Mouse (Mus musculus): ENCODE measurements around the gene Plcxd2. TPM values are rescaled to one million over a fixed set of nuclear protein-coding genes. Genes with fewer than 3 reads are reported as not detected.

Gene Plcxd2
- total RNA-seq (2021), result 1.2 and 3.5 TPM in 2 replicates
- long read RNA-seq, experiment 1, result 0 reads
- long read RNA-seq, experiment 2, result 0 reads

DNA sequence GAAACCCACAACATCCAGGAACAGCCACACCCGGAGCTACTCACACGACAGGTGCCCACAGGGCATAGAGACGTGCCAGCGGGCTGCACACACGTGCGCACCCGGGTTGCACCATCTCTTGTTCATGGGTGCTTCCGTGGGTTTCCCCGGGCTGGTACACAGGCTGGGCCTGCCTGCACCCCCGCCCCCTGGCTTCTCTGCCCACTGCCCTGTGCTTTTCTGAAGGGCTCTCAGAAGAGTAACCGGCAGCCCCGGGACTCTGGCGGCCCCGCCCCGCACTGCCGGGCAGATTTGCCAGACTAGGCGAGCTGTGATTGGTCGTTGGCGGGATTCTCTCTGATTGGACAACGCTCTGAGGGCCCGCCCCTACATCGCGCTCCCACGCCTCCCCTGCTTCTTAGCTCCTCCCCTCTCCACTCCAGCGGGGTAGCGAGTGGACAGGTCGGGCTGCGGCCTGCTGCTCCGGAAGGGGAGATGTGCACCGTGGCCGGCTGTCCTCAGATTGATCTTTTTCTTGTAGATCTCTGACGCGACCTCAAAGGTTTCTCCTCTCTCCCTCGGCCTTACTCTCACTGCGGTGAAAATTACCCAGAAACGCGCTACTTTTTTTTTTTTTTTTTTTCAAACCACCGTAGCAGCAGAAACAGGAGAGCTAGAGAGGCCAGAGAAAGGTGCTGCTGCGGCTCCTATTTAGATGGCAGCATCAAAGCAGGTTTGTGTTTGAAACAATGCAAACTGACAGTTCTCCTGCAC is at the start of gene Plcxd2:
Plcxd2 (minus strand) TSS at position 66 of the 753 bp plus-strand sequence.
- peak; percentile 97 for DNase-seq

GRCm38 (mm10) chr16:46046906-46047305 is 36.9 kb upstream of the Plcxd2 start:
- no peak for DNase-seq

DNA sequence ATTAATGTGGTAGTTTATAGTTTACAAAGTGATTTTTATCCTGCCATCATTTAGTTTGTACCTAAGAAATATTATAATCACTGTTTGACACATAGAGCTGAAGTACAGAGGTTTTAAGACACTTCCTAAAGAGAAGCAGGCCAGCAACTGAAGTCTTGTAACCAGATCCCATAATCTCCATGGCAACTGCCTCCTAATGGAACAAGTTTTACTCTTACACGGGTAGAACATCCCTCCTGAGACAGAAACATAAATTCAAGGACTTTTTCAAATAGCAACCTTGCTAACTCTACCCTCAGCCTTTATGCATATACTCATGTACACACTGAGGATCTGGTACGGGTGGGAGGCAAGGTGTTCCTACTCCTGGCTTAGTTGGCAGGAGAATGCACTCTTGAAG is 26.2 kb upstream of the Plcxd2 start:
- DNase-seq, result no peak

- DNase-seq, result no peak
Observed at GRCm38 (mm10) chr16:46033896-46034295, 23.9 kb upstream of the Plcxd2 start.

DNA sequence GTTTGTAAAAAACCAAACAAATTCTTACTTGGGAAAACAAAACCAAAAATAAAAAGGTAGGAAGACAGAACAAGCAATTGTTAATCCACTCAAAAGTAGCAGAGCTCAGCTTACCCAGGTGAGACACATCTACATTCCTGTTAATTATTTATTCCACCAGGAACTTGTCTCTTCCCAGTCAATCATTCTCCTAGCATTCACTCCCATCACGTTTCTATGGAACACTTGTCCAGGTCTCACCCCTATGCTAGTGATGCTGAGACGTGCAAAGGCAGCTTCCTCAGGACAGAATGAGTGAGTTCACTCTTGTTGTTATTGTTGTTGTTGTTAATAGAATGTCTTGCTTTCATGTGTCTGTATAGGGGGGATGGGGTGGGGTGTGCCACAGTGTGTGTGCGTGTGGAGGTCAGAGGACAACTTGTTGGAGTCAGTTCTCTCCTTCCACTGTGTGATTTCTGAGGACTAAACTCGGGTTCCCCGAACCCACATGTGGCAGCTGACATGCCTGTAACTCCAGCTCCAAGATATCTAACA is 13.0 kb upstream of the Plcxd2 start:
- DNase-seq, result no peak

GRCm38 (mm10) chr16:46022189-46022928 is 12.3 kb upstream of the Plcxd2 start:
- DNase-seq, result peak; percentile 59

GRCm38 (mm10) chr16:46021302-46021701 is 11.3 kb upstream of the Plcxd2 start:
- no peak for DNase-seq

DNA sequence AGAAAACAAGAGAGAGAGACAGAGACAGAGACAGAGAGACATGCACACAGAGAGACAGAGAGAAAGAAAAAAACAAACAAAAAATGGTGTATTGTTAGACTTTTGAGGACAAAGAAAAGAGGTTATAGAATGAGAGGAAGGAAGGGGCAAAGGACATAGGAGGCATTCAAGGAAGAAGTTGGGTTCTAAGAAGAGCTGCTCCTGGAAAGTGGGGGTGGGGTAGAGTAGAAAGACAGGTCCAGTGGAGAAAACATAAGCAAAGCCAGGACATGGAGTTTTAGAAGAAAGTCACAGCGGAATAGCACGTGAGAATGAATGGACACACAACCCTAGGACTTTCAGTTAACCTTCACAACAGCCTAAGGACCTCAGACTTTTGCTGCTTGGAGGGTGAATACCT is 10.4 kb upstream of the Plcxd2 start:
- DNase-seq, result no peak

DNA sequence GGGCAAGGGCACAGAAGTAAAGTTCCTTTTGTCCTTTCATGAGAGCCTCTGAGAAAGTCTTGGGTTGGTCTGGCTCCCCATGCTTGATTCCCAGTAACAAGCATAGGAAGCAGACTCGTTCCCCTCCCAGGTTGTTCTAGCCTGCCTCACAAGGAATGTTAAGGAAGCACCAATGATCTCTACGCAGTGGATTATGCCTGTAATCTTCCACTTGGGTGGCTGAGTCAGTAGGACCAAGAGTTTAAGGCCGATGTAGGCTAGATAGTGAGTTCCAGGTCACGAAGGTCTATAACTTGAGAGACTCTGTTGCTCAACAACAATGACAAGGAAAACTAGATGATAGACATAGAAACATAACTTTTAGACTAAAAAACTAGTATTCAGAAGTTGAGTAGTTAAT is 9.8 kb upstream of the Plcxd2 start:
- no peak for DNase-seq

DNA sequence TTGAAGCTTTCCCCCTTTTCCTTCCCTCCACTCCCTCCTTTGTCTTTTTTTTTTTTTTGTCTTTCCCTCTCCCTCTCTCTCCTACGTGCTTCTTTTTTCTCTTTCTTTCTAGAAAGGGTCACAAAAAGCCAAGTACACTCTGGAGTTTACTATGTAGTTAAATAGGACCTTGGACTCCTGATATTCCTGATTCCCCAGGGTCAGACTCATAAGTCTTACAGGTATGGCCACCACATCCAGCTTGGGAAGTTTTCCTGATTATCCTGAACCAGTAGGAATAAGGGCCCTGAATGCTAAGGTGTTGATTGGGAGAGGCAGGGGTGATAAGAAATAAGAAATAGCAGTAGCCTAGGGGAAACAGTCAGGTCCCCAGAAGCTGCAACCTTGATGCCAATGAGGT is 9.3 kb upstream of the Plcxd2 start:
- DNase-seq, result no peak

- DNase-seq, result no peak
Observed at GRCm38 (mm10) chr16:46011696-46012095, 1.7 kb upstream of the Plcxd2 start.

DNA sequence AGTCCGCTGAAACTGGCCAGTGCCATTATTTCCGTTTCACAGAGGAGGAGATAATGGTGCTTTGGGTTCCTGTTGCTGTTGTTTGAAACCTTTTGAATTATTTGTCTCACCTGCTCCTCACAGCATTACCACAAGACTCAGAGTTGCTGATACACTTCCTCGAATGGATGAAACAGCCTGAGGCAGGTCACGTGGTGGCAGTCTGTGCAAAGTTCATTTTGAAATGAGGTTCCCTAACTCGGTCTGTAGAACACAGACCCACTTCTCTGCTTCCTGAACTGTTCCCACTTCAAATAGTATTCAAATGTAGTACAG is 845 bp upstream of the Plcxd2 start:
- peak; percentile 15 for DNase-seq

GRCm38 (mm10) chr16:46009717-46010116 is 301 bp downstream of the Plcxd2 start:
- no peak for DNase-seq

DNA sequence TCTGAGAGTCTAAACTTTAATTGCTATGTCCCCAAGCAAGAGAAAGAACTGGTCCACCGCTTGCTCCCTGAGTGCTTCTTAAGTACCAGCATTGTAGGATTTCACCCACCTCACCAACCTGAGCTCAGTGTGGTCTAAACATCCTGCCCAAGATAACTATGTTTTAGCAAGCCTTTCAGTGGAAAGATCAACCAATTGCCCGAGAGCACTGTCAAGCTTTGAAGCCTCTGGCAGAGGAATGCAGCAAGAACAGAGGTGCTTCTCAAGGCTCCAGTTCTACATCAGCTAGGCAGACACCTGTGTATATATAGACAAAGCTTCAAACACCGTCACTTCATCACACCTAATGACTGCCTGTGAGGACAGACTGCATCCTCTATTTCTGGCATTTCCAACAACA is 1.3 kb downstream of the Plcxd2 start:
- no peak for DNase-seq

- no peak for DNase-seq
Observed at GRCm38 (mm10) chr16:46008036-46008605, 1.9 kb downstream of the Plcxd2 start.

- no peak for DNase-seq
Observed at GRCm38 (mm10) chr16:46006261-46006660, 3.8 kb downstream of the Plcxd2 start.

DNA sequence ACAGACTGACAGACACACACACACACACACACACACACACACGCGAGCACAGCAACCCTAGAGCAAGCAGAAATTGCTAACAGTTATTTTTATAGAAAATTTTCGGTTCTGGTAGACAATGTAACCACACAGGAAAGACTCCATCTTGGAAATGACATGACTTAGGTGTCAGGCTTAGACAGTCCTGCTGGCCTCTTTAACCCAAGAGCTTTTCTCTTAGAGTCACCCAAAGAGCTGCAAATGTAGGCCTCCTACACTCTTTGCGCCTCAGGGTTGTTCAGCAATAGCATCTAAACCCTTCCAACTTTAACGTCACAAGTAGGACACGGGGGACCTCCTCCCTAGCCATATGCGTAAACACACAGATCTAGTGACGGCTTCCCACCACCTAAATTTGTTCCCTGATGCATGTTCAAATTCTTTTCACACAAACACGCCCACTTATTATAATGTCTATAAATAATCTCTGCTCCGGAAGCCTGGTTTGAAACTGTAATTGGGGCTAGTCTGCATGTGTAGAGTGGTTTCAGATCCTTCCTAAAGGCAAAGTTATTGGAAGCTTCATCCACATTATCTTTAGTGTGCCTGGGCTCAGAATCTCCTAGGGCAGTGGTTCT is 8.4 kb downstream of the Plcxd2 start:
- DNase-seq, result no peak

GRCm38 (mm10) chr16:46000976-46001375 is 9.0 kb downstream of the Plcxd2 start:
- DNase-seq, result no peak

DNA sequence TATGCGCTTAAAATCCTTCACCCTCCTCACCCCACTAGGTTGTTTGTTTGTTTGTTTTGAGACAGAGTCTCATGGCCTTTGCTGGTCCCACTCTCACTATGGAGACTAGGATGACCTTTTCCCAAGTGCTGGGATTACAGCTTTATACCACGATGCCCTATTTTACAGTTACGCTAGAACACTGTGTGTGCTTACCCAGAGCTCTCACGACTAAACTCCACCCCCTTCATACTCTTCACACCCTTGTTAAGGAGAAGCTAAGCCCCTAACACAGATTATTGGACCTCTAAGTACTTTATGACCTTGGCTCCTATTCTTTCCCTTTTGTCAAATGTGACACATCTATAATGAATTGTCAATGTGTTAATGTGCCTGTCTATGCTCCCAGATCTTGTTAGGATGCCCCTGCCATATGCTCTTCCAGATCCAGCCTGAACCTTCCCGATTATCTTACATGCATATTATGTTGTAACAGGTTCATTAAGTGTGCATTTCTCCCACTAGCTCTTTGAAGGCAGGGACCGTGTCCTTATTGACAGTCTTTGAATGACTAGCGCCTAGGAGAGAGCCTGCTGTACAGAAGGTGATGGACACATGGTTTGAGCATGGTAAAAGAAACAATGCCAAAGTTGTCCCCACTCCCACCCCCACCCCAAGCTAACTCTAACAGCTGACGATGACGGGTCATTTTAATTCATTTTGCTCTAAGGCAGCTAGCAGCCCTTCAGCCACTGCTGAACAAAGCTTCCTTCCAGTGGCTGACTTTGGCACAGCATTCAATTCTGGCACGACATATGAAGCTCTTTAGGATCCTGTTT is 10.4 kb downstream of the Plcxd2 start:
- DNase-seq, result no peak

GRCm38 (mm10) chr16:45998231-45998630 is 11.8 kb downstream of the Plcxd2 start:
- no peak for DNase-seq

GRCm38 (mm10) chr16:45990901-45991676 is 18.9 kb downstream of the Plcxd2 start:
- no peak for DNase-seq
